Mouse (Mus musculus): ENCODE results near the gene Tgfbrap1. TPM values are rescaled to one million over a fixed set of nuclear protein-coding genes. Genes with fewer than 3 reads are reported as not detected.
"Not testable (repeated sequence)": the region's sequence is repeated elsewhere in the genome, so short reads cannot be mapped to it uniquely, and the experiment has no call there.

The Tgfbrap1 gene
- 5.3 and 5.6 TPM in 2 replicates for polyA plus RNA-seq (2015; fragmentation: Nextera tagmentation; extraction: Ambion mirVana)

GRCm38 (mm10) chr1:43098031-43098984, at the start of gene Tgfbrap1, which contains the start of gene AI597479:
Gene Tgfbrap1, minus strand, starts transcription at chr1:43098637.
Gene AI597479, plus strand, starts transcription at chr1:43098710.
- DNase-seq (ENCODE audit: low spot score), result peak; percentile 94

DNA sequence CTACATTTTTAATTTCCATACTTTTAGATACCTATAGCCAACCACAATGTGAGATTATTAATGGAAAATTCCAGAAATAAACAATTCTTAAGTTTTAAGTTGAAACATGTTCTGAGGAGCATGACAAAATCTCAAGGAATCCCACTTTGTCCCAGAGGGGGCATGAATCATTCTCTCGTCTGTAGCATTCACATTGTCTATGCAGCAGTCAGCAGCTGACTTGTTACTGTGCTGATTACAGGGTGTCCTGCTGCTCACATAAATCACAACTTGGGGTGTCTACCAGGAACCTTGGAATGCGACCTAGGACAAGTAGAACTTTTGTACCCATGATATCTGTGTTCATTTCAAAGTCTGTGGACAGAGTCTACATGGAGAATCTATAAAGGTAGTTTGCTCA, 49.0 kb upstream of the Tgfbrap1 start:
- DNase-seq (ENCODE audit: low spot score), result no peak

GRCm38 (mm10) chr1:43145388-43145787, 47.0 kb upstream of the Tgfbrap1 start:
- no peak for DNase-seq (ENCODE audit: low spot score)

DNA sequence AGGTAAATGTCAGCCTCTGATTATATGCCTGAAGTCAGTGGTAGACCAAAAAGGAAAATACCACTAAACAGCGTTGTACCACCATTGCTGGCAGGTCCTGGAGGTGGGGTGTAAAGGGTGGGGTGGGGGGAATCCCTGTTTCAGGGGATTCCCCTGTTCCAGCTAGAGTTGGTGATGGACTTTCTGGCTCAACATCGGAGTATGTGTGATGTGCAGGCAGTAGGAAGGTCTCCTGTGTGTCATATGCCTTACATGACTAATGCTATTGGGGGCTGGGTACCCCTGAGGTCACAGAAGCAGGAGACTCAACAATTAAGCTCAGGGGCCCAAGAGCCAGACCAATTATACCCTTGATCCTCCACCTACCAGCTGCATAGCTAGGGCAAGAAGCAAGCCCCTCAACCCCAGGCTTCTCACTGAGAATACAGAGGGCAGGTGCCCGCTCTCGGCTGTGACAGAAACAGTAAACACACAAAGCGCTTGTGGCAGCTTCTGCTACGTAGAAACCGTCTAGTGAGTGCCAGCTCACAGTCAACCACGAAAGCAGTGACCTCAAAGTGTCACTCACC, 46.0 kb upstream of the Tgfbrap1 start:
- DNase-seq (ENCODE audit: low spot score), result peak; percentile 10

GRCm38 (mm10) chr1:43143791-43144190, 45.4 kb upstream of the Tgfbrap1 start:
- DNase-seq (ENCODE audit: low spot score), result no peak

- peak; percentile 39 for DNase-seq (ENCODE audit: low spot score)
These were observed 44.8 kb upstream of the Tgfbrap1 start for GRCm38 (mm10) chr1:43143284-43143683.

DNA sequence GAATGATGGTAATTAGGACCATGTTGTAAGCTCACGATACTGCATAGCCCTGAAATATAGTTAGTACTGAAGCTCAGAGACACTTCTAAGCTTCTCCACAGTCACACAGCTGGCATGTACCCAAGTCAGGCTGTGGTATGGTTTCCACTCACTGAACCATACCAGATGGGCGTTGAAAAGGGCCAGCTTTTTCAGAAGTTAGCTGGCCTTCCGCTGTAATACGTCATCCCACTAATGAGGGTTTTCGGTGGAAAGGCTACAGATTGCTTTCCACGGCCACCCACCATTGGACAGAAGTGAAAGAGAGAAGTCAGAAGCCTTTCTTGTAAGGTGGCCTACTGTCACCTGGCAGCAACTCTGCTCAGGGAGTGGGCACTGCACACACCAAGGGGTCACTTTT, 44.4 kb upstream of the Tgfbrap1 start:
- no peak for DNase-seq (ENCODE audit: low spot score)

DNA sequence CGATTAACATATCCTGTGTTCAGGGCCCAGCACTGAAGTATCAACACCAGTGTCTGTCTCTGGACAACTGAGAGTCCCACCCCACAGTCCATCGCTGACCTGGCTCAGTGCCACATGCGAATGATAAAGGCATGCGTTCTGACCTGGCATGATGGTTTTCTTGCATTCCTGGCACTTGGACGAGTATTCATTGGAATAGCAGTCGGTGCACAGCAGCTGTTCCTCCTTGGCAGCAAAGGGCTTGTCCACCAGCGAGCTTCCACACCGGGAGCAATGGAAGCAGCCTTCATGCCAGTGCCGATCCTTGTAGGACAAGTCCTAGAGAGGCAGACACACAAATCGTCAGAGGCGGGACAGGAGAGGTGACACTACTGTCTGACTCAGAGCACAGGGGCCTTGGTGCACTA, 43.1 kb upstream of the Tgfbrap1 start:
- DNase-seq (ENCODE audit: low spot score), result no peak

- DNase-seq (ENCODE audit: low spot score), result peak; percentile 88
These were observed 41.3 kb upstream of the Tgfbrap1 start for GRCm38 (mm10) chr1:43139587-43140266.

GRCm38 (mm10) chr1:43138268-43138812, 39.9 kb upstream of the Tgfbrap1 start:
- no peak for DNase-seq (ENCODE audit: low spot score)

GRCm38 (mm10) chr1:43137334-43137733, 38.9 kb upstream of the Tgfbrap1 start:
- DNase-seq (ENCODE audit: low spot score), result no peak

DNA sequence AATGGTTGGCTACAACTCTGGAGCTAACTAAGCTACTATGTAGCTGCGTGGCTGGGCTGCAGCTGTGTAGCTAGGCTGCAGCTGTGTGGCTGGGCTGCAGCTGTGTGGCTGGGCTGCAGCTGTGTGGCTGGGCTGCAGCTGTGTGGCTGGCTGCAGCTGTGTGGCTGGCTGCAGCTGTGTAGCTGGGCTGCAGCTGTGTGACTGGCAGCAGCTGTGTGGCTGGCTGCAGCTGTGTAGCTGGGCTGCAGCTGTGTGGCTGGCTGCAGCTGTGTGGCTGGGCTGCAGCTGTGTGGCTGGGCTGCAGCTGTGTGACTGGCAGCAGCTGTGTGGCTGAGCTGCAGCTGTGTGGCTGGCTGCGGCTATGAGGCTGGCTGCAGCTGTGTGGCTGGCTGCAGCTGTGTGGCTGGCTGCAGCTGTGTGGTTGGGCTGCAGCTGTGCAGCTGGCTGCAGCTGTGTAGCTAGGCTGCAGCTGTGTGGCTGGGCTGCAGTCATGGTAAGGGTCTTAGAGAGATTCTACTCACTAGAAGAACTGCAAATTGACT, 38.1 kb upstream of the Tgfbrap1 start:
- DNase-seq (ENCODE audit: low spot score), result not testable (repeated sequence)

GRCm38 (mm10) chr1:43131591-43131990, 33.2 kb upstream of the Tgfbrap1 start:
- no peak for DNase-seq (ENCODE audit: low spot score)

DNA sequence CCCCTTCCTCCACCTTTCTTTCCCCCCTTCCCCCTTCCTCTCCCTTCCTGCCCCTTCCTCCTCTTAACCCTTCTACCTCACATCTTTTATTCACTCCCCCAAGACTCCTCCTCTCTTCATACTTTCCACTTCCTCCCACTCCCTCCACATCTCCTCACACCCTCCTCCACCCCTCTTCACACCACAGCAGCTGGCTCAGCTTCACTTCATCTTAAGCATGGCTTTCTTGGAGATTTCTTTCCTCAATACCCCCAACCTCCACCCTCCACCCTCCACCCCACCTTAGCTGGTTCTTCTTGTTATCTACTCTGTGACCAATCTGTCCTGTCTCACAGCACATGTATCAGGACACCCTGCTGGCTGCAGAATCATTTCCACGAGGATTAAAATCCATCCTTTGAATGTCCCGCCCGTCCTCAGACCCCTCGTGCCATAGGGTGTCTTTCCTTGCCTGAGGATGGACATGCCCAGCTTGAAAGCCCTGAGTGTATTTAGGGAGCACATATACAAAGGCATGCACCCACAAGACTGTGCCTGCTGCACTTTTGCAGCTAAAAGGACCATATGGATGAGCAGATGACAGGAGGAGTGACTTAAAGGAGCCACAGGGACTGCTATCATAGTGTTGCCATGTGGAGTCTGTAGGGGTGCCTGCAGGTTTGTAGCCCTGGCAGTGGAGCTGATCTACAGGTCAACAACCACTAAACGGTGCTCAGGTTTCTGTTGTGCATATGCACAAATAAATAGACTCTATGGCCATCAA, 32.0 kb upstream of the Tgfbrap1 start:
- no peak for DNase-seq (ENCODE audit: low spot score)

GRCm38 (mm10) chr1:43127820-43128610, 29.6 kb upstream of the Tgfbrap1 start:
- no peak for DNase-seq (ENCODE audit: low spot score)

DNA sequence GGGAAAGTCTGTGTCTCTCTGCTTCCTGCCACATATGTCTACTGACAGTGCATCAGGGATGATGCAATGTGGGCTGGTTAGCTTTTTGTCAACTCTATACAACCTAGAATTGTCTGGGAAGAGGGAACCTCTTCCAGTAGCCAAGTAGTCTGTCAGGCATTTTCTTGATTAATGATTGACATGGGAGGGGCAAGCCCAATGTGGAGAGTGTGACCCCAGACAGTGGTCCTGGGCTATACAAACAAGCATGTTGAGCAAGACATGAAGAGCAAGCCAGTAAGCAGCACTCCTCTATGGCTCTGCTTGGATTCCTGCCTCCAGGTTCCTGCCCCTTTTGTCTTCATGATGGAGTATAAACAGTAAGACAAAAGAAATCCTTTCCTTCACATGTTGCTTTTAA, 28.8 kb upstream of the Tgfbrap1 start:
- no peak for DNase-seq (ENCODE audit: low spot score)

GRCm38 (mm10) chr1:43124726-43125125, 26.3 kb upstream of the Tgfbrap1 start:
- no peak for DNase-seq (ENCODE audit: low spot score)

DNA sequence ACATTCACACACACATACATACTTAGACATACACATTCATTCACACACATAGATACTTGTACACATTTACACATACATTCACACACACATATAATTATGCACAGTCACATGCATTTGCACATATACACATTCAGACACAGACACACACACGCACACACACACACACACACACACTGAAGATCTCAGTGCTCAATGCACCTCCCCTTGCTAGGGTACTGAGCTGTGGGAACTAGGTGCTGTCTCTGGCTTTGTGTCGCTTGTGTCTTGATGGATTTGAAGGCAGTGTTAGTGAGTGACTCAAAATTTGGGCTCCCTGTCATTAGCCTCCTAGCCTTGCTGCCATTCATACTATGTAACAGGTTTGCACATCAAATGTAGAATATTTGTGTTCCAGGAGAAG, 24.2 kb upstream of the Tgfbrap1 start:
- no peak for DNase-seq (ENCODE audit: low spot score)

DNA sequence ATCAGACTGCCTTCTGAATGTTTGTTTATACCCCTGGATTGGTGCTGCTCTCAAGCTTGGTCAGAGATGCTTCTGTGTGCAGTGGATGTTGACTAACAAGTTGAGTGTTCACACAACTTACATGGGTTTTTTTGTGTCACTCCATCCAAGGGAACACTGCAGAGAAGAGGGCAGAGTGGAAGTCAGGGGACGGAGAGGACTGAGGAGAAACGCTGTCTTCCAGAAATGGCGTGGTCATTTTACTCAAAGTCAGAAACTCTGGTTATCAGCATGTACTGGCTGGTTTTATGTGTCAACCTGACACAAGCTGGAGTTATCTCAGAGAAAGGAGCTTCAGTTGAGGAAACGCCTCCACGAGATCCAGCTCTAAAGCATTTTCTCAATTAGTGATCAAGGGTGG, 22.5 kb upstream of the Tgfbrap1 start:
- no peak for DNase-seq (ENCODE audit: low spot score)

DNA sequence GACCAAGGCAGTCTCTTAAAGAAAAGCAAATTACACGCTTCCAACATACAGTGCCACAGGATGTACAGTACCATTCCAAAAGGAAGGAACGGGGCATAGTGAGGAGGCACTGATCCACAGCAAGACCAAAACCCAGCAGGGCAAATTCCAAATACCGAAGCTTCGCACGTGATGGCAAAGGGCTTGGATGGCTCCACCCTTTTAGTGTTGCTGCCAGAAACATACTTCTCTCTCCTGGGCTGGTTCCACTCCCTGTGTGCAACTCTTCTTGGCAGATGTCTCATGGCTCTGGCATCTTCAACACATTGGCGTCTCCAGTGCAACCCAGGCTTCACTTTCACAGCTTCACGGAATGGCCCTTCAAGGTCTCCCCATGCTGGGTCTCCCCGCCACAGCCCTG, 19.0 kb upstream of the Tgfbrap1 start:
- DNase-seq (ENCODE audit: low spot score), result no peak

All from thymus, postnatal 0 days (tissue).